Mouse (Mus musculus) c-Kit-positive CD71-positive TER-119-negative erythroid progenitor cells, embryonic 14.5 days (primary cell): ENCODE data around the gene Bex4.
"Not testable (repeated sequence)": the region's sequence is repeated elsewhere in the genome, so short reads cannot be mapped to it uniquely, and the experiment has no call there.

Source experiments
- DNase-seq: peaks from one replicate; pipeline ENCODE4 v3.0.0-alpha.2; 2013; ENCODE audit warnings: low read depth

The Bex4 gene

DNA sequence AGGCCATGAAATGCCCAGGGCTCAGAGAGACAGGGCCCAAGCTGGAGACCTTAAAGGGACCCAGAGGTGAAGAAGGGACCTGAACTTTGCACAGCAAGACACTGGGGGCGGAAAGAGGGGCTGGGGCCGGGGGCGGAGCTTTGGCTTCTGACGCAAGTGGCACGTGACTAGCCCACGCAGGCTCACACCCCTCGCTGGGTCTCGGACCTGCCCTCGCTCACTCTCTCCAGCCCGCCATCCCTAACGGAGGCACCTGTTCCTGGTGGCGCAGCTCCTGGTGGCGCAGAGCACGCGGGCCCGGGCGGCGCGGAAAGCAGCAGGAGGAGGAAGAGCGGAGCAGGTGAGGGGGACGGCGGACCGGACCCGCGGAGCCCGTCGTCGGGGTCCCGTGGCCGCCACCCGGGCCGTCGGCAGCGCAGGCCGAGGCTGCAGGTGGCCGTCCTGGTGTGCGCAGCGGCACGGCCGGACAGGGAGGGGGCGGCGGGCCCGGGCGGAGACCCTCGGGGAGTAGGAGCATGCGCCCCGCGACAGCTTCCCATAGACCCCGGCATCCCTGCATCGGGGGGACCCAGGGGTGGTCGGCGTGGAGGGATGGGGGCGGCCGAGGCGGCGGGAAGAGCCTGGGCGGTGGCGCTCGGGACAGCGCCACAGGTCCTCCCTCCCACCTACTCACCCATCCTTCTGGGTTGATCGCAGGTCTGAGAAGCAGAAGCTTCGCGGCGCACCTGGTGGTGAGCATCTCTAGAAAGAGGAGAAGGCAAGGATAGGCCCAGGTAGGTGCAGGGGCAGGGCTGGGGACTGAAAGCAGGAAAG, at the start of gene Bex4:
Gene Bex4, plus strand, starts transcription at position 170 of the 813 bp plus-strand sequence.
- DNase-seq, result not testable (repeated sequence)

DNA sequence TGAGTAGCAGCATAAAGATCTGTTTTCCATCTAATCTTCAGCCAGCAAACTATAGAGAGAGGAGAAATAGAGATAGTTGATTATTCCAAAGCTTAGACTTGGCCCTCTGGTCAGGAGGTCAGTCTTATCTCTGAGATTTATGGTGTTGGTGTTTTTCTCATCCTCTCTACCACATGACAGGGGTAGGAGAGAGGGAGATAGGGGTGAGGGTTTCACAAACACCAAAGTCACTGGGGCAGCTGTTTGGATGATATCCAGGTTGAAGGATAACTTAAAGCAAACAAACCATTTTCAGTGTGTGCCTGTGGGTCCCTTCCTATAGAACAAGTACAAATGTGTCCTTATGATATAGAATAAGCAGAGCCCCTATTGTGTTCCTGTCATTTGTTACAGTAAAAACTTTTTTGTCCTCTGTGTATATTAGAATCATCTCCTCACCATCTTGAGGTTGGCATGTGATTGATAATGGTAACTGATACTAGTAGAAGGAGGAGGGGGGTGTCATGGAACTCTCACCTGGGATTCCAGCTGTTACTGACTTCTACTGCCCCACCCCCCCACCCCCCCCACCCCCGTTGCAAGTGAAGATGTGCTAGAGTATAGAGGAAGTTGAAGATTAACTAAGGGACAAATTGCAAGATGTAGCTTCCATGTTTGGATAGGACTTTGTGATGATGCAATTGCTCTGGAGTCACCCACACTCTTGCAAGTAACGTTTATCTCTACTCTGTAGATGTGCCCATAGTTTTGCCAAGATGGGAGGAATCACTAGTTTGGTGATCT, 46.1 kb upstream of the Bex4 start:
- no peak for DNase-seq

DNA sequence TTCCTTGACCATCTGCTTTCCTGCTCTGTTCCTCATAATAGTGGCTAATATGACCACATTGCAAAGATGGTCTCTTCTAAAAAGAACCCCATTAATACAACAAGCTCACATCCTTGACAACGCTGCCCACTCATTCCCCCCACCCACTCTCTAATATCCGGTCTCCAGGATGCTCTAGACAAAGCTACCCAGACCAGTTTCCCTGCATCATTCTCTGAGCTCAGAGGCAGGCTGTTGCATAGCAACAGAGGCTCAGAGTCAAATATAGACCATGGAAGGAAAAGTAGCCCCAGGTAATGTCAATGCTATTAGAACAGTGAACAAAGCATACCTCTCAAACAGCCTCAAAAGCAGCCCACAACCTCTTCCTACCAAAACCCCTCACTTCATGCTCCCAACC, 44.4 kb upstream of the Bex4 start:
- no peak for DNase-seq

DNA sequence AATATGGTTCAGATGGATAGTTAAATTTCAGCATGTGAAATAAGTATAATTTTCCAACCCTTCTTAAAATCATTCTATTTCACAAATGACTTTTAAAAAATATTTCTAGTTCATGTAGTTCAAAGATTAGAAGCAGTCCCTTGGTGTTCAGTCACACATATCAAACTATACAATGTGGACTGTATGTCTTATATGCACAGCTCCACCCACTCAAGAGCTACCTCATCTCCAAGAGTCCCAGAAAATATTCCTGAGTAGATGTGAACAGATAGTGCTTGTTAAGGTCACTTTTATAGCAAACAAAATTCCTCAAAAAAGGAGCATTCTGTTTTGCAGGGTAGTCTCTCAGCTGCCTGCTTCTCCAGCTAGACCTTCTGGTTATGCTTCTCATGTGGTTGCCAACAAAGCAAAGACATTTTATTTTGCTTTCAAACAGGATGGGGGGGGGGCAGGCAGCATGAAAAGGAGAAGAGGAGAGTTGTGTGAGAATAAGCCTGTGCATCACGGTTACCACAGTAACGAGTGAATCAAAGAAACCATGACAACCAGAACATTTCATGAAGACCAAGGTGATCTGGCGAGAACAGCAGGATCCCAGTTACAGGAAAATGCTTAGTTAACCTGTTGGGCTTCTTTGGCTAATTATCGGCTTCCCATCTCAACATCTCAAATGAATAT, 34.6 kb upstream of the Bex4 start:
- no peak for DNase-seq

DNA sequence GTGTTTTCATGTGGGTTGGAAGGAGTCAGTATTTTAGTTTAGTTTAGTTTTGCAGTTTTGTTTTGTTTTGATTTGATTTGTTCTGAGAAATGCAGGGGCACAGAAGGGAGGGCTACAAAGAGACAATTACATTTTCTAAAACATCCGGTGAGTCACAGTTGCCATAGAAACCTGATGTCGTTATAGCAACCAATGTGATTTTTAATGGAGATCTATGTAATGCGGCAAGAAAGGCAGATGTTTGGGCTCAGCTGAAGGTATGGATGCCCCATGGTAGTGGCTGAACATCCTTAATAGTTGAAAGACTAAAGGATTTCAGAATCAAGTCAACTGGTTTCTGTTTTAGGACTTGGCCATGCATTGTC, 34.1 kb upstream of the Bex4 start:
- DNase-seq, result no peak

DNA sequence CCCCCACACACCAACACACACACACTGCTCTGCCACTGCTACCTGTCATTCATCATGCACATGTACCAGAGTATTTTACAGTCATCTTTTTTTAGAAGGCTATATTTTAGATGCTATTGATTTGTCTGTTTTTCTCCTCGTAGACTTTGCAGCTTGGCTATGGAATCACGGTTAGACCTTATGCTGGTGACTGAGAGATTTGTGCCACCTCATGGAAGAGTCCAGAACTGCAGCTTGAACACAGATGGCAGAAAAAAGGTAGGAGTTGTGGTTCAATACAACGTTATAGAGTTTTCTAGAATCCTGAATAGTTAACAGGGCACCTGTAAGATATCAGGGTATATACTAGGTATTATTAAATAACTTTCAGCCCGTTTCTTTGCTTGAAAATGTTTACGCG, 30.9 kb upstream of the Bex4 start:
- no peak for DNase-seq

DNA sequence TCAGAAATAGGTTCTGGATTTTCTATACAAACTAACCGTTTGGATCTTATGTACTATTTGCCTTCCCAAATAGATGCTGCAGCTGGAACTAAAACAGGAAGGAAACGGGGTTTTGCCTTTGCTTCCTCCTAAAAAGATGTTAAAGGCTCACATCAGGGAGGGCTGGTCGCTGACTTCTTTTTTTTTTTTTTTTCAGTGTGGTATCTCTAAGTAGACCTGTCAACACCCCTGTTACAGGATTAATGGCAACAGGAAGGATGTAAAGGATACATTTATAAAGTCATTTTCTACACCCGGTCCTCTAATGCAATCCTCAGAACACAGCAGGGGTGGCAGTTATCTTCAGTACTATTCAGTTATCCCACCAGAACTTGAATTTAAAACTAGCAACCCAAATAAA, 23.8 kb upstream of the Bex4 start:
- DNase-seq, result no peak

DNA sequence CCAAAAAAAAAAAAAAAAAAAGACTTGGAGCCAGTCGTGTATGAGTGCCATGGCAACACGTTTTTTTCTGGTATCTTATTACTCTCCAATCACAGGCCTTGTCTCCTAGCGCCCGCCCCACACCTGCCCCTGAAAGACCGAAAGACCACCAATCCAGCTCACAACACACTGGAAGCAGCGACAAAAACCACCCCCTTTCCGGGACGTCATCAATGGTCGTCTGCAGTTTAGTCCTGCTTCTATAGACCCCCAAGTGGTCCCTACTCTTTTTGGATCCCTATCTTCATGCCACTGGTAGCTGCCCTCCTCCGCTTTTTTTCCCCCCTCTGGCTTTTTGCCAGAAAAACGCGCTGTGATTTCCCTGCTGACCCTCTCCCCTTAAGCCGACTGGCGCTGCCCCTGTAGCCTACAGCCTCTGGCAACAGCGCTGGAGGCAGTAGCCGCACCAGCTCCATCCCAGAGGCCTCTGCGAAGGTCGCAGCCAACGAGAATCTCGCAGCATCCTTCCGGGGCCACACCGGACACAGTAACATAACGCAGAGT, 23.3 kb upstream of the Bex4 start:
- DNase-seq, result no peak

DNA sequence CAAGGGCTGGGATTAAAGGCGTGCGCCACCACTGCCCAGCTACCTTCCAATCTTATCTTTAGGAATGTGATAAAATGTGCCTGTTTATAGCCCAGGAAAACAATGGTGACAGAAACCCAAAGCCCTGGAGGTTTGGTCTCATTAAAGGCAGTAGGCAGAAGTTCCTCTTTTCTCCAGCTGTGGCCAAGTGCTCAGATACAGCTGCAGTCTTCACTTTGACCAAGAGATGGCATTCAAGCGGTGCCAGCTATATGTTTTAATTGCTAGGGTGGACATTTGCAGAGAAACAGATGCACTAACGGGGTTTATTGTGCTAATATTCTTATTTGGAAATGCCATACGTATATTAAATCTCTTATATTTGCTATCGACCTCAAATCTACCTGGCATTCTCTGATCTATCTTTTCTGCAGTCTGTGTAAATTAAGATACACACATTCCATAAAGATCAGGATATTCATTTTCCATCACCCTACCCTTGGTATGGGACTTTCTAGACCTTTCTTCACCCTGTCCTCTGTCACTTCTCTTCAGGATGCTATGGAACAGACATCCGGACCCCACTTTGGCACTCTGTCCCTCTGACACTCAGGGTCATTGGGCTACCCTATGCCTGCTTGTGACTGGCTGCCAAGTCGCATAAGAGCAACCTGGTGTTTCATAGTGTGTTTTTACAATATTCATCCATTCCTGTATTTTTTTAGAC, 11.6 kb upstream of the Bex4 start:
- no peak for DNase-seq

DNA sequence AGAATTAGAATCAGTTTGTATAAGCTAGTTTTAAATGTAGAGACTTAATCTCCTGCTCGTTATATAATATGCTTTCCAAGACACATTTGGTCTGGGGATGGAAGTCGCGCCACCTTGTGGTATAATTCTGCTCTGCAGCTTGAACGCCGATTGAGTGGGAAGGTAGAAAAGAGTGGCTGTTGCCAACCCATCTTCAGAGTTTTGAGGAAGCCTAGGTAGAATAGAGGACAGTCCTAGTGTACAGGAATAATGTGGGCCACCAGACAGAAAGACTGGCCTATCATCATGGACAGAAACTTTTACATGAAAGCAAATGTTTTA, 11.1 kb upstream of the Bex4 start:
- DNase-seq, result peak; percentile 54

DNA sequence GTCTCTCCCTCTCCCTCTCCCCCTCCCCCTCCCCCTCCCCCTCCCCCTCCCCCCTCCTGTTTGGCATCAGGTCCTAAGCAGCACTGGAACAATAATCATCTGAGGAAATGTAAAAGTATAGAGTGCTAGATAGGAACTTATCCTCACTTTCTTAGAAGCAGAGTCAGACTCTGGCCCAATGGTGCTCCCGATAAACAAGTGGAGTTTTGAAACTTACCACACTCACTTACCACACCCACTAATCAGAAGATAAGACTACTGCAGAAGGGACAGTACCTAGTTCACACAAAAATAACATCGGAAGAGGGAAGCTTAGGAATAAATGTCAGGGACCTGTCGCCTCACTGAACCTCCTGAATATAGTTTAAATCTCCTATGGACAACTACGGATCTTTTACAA, 3.2 kb upstream of the Bex4 start:
- DNase-seq, result peak; percentile 44

DNA sequence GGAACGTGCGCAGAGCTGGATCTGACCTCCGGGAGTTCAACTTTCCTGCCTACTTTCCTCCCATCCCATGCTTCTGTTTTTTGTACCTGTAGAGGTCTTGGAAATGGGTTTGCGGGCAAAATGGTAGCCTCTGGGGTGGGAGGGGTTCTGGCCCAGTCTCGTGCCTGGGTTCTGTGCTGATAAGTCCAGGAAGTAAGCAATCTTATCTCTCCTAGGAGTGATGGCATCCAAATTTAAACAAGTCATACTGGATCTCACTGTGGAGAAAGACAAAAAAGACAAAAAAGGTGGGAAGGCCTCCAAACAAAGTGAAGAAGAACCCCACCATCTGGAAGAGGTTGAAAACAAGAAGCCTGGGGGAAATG, 826 bp downstream of the Bex4 start:
- DNase-seq, result not testable (repeated sequence)

DNA sequence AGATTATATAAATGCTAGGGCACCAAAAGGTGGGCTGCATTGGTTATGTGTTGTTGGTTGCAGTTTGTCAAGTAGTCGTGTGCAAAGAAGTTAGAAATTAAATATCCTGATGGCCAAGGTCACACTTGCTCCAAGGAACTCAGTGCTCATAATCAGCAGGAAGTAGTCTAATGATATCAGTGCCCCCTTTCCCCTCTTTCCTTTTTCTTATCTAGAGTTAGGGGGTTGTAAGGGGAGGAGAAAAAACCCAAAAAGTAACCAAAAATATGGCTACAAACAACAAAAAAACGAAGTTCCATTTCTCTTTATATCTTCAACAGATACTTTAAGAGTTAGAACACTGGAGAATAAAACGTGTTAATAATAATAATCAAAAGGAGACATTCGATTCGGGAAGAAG, 2.6 kb downstream of the Bex4 start:
- DNase-seq, result no peak

DNA sequence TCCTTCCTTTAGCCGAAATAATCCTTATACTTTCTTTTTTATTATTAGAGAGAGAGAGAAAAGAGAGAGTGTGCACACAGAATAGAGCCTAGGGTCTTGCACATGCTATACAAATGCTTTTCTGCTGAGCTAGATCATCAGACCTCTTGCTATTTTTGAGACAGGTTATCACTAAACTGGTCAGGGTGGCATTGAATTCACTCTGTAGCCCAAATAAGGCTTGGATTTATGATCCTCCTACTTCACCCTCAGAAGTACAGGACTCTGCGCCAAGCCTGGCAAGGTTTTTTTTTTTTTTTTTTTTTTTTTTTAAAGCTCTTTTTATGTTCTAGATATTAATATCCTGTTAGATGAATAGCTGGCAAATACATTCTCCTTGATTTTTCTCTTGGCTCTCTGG, 4.9 kb downstream of the Bex4 start:
- DNase-seq, result no peak

DNA sequence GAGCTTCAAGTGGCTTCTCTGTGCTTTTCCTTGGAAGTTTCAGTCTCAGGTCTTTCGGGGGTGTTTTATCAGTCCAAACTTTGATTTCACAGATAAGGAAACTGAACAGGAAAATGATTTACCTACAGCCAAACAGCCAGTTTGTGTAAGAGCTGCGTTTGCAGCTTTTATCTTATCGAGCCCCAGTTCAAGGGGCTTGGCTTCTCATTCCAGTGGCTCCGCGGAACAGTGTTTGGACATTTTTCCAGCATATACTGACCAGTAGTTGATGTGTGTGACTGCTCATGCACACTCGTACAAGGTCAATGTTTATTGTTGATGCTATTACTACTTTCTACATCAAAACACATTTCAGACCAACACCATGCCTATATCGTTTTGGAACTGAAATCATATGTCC, 5.4 kb downstream of the Bex4 start:
- no peak for DNase-seq

DNA sequence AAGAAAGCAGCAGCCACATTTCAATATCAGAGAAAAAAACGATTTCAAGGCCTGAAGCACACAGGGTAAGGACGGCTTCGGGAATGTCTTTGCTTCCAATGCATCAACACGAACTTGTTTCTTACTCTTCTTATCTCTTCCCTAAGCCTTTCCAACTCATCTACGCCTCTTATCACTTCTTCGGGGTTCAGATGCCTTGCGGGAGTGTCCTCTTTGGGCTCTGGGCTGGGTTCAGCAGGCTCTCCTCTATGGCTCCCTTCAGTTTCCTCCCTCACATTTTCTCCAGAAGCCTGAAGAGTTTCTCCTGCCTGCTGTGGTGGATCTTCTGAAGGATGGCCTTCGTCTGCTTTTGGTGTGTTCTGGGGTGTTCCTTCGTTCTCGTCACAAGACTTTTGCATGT, 31.8 kb downstream of the Bex4 start:
- no peak for DNase-seq

DNA sequence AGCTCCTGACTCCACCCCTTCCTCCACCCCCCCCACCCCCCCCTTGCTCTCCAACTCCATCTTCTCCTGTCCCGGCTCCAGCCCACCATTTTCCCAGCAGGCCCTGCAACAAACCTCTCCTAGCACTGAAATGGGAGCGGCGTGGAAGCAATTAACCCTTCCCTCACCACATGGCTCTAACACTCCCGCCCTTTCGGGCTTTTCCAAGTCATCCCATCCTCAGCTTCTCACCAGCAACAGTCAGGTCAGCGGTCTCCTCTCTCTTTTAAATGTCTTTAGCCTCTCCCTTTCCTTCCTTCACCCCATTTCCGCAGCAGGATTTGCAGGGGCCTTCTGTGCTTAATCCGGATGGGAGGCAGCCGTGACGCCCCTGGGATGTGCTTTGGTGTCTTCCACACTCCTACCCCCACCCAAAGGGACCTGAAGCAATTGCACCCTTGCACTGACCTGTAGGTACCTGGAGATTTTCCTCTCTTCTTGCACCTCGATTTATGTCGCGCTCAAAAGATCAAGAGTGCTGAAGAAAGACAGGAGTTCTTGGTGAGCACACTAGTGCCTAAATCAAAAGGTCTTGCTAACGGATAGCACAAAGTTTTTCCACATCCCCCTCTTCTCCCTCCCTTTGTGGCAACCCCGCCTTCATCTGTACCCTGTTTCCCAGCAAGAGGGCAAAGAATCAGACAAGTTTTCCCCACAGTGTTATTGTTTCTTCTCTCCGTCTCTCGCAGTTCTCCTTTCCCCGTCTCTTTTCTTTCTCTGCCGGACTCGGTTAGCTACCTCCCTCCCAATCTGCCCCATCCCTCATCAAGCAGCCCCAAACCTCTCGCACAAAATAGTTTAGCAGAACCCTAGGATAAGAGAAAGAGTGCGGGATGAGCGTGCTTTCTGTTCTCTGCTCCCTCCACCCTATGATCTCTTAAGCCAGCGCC, 32.7 kb downstream of the Bex4 start:
- peak; percentile 20 for DNase-seq

DNA sequence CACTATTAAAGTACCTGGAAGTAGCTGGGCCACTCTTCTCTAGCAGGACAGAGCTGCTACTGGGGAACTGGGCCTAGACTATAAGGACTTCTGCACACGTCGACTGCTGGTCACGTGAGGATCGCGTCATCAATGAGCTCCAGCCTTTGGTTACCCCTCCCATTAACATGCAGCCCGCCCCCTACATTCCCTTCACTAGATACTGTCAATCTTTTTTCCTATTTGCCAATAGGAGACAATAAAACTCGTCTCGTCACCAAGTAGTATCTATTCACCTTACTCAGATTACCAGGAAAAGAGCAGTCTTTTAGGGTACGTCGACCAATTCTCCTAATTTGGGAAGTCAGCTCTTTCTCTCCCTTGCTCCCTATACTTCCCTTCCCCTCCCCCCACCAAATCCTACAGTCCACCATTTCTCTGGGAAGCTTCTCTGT, 33.3 kb downstream of the Bex4 start, which contains the start of gene Tceal8:
Gene Tceal8, minus strand, starts transcription at position 225 of the 434 bp plus-strand sequence.
- peak; percentile 82 for DNase-seq

DNA sequence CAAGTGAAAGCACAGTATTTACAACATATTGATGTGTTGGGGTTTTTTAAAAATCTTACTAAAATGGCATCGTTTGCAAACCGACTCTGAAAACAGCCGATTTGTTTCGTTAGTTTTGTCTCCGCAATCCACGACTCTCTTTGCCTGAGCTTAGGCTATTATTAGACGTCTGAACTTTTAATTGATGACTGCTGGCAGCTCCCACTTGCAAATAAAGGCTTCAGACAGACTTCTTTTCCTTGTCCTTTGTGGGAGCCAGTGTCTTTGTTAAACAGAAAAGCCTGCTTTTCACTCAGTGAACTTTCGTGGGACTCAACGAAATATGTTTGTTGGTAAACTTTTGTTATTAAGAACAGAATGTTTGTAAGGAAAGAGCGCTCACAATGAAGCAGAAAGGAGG, 34.0 kb downstream of the Bex4 start:
- no peak for DNase-seq

DNA sequence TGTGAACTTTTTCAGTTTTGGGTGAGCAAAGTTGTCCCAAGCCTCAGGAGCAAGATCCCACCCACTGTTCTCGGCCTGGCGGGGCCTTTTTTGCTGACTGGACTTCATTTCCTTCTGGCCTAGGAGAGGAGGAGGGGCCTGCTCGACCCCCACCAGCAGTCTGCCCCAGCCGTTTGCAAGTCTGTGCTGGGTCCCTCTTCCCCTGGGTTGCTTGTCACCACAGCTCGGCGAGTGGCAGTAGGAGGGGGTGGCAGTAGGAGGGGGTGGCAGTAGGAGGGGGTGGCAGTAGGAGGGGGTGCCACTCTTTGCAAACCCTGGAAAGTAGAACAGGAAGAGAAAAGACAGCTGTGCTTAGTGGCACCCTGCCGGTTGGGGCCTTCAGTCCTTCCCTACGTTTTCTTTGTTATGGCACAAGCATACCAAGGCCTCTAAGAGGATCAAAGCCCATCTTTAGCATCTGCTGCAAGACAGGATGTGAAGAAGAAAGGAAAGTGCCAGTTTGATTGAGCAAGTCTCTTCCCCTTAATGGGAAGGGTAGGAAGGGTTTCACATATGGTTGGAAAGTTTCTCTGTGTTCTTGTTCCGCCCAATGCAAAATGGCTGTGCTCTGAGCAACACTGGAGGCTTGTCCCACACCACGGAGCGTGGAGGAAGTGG, 42.2 kb downstream of the Bex4 start:
- DNase-seq, result no peak

DNA sequence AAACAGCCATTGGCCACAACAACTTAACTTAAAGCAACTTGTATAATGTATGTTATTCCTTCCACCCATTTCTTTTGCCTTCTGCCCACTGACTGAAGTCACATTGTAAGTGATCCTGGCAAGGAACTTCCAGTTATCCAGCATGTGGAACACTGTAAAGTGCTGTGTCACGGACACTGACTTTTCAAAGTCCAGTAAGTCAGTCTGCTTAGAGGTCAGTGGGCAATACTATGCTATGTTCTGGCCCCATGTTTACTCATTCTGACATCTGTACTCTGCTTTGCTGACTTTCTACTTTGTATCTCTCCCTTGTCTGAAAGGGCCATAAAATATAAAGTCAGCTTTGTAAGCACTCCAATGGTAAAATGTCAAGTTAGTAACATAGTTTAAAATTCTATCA, 44.3 kb downstream of the Bex4 start:
- DNase-seq, result no peak
